Mouse (Mus musculus): ENCODE measurements around the gene Parl.

DNA sequence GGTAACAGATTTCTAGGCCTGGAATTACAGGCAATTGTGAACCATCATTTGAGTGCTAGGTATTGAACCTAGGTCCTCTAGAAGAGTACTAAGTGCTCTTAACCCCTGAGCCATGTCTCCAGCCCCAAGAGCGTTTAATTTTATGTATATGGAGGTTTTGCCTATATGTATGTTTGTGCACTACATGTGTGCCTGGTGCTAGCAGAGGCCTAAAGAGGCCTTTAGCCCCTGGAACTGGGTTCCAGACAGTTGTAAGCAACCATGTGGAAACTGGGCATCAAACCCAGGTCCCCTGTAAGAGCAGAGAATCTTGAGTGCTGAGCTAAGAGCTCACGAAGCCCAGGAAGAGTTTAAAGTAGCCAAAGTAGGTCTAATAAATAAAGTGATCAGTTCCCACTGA, 2.1 kb downstream of the Parl start:
- no peak for TF ChIP-seq POLR2A (IDR thresholded peaks at IDR 0.05; ENCODE audit: low read depth, low read length)
- TF ChIP-seq CTCF (IDR thresholded peaks at IDR 0.05; ENCODE audit: extremely low read depth, insufficient read length, insufficient replicate concordance, low read depth, low read length), result no peak

Measured in small intestine, adult 2 months (tissue).